ENCODE assay signal across 22 mouse cellular contexts in genomic region chr13:59713710-59714109, GRCm38 (mm10). TPM values are rescaled to one million over a fixed set of nuclear protein-coding genes. Genes with fewer than 3 reads are reported as not detected.
"Had no signal": no experiment of that assay in that cellular context is flagged by ENCODE, and none has a peak within 500 bp of the region (broad histone marks: within the 10 kb centered on the region; RNA-seq: fewer than 3 reads in every experiment).

No protein-coding gene starts in this region.

- H3K4me1 ChIP-seq: limb, embryonic 10.5 days; neural tube, embryonic 12.5 days had no signal

- H3K27ac ChIP-seq: layer of hippocampus, adult 2 months; limb, embryonic 10.5 days; liver, embryonic 15.5 days; midbrain, embryonic 10.5 days; neural tube, embryonic 12.5 days had no signal

- ATAC-seq: lung, postnatal 0 days had no signal

- DNase-seq: kidney, postnatal 10 days; kidney, postnatal 4 days; lung, adult 2 months; lung, postnatal 36 days; midbrain, embryonic 14.5 days; thymus, adult 18-20 months; thymus, postnatal 25 days had no signal

- H3K27me3 ChIP-seq: neural tube, embryonic 12.5 days had no signal

- H3K4me3 ChIP-seq: layer of hippocampus, adult 2 months; limb, embryonic 10.5 days; liver, embryonic 15.5 days; midbrain, embryonic 10.5 days; myocyte; neural tube, embryonic 12.5 days had no signal

- H3K36me3 ChIP-seq: limb, embryonic 10.5 days; liver, embryonic 15.5 days; midbrain, embryonic 10.5 days; neural tube, embryonic 12.5 days had no signal

RNA-seq across cellular contexts. Expression of gene Spata31d1b, which starts 1.6 kb away (rescaled TPM):
- total RNA-seq: left cerebral cortex, postnatal 10 days; megakaryocyte, adult 5-6 weeks; neutrophil, adult 5-6 weeks had no signal
- polyA plus RNA-seq: kidney, embryonic 14.5 days; limb, embryonic 10.5 days; liver, embryonic 11.5 days; lung, adult 2 months; lung, postnatal 0 days; midbrain, embryonic 10.5 days; midbrain, embryonic 14.5 days; myocyte; neural tube, embryonic 12.5 days; stomach, embryonic 16.5 days had no signal

RNA-seq across cellular contexts. Expression of gene Spata31d1a, which starts 3.6 kb away (rescaled TPM):
- total RNA-seq: neutrophil, adult 5-6 weeks had no signal
- polyA plus RNA-seq: limb, embryonic 10.5 days; liver, embryonic 15.5 days; lung, adult 2 months; midbrain, embryonic 14.5 days; myocyte; neural tube, embryonic 12.5 days; stomach, embryonic 16.5 days had no signal

RNA-seq across cellular contexts. Expression of gene Spata31d1d, which starts 17.8 kb away (rescaled TPM):
- total RNA-seq: layer of hippocampus, adult 2 months; layer of hippocampus, postnatal 10 days; left cerebral cortex, postnatal 10 days; megakaryocyte, adult 5-6 weeks; neutrophil, adult 5-6 weeks had no signal
- polyA plus RNA-seq: kidney, embryonic 14.5 days; limb, embryonic 10.5 days; liver, embryonic 11.5 days; liver, embryonic 15.5 days; lung, adult 2 months; lung, postnatal 0 days; midbrain, embryonic 10.5 days; midbrain, embryonic 14.5 days; myocyte; neural tube, embryonic 12.5 days; stomach, embryonic 16.5 days had no signal

RNA-seq across cellular contexts. Expression of gene 4921517D22Rik, which starts 19.8 kb away (rescaled TPM):
- total RNA-seq: layer of hippocampus, adult 2 months; layer of hippocampus, postnatal 10 days; left cerebral cortex, postnatal 10 days; megakaryocyte, adult 5-6 weeks had no signal
- polyA plus RNA-seq: kidney, embryonic 14.5 days; limb, embryonic 10.5 days; limb, embryonic 14.5 days; liver, embryonic 11.5 days; liver, embryonic 15.5 days; lung, adult 2 months; lung, postnatal 0 days; midbrain, embryonic 10.5 days; midbrain, embryonic 14.5 days; myocyte; neural tube, embryonic 12.5 days; stomach, embryonic 16.5 days had no signal

RNA-seq across cellular contexts. Expression of gene 1700014D04Rik, which starts 32.8 kb away (rescaled TPM):
- polyA plus RNA-seq: kidney, embryonic 14.5 days; liver, embryonic 11.5 days; liver, embryonic 15.5 days; myocyte; stomach, embryonic 16.5 days had no signal
